Mouse (Mus musculus) midbrain, embryonic 16.5 days (tissue): Measurements from ENCODE around the gene Atxn7l2. TPM values are rescaled to one million over a fixed set of nuclear protein-coding genes. Genes with fewer than 3 reads are reported as not detected.
A peak's percentile ranks its signal among the peaks of the same experiment; 100 is the strongest.

Source experiments
- ATAC-seq: fragments of 200-750 bp; cut with Nextera tagmentation; 2 replicates; pipeline ENCODE4 v1.8.0; 2017; ENCODE audit warnings: moderate TSS enrichment
- H3K27ac ChIP-seq: fragments of 300-500 bp; sonication (generic); 2 replicates; pipeline ENCODE4 v1.5.1; 2014; ENCODE audit warnings: mild to moderate bottlenecking, low read length, mixed read lengths
- H3K27me3 ChIP-seq: fragments of 300-500 bp; sonication (generic); 2 replicates; pipeline ENCODE4 v1.6.1; 2014; ENCODE audit warnings: low read depth, low read length, mixed read lengths; ENCODE audit not compliant: control insufficient read depth, insufficient read depth
- H3K36me3 ChIP-seq: fragments of 300-500 bp; sonication (generic); 2 replicates; pipeline ENCODE4 v1.6.1; 2014; ENCODE audit warnings: mild to moderate bottlenecking, low read length, moderate library complexity, mixed read lengths; ENCODE audit not compliant: control insufficient read depth, insufficient read depth
- H3K4me1 ChIP-seq: fragments of 300-500 bp; sonication (generic); 2 replicates; pipeline ENCODE4 v1.6.1; 2014; ENCODE audit warnings: mild to moderate bottlenecking, low read length, mixed read lengths; ENCODE audit not compliant: control insufficient read depth, insufficient read depth
- H3K4me2 ChIP-seq: fragments of 300-500 bp; sonication (generic); 2 replicates; pipeline ENCODE4 v1.6.1; 2014; ENCODE audit warnings: mild to moderate bottlenecking, low read length, mixed read lengths
- H3K4me3 ChIP-seq: fragments of 300-500 bp; sonication (generic); 2 replicates; pipeline ENCODE4 v1.5.1; 2014; ENCODE audit warnings: low read depth, mild to moderate bottlenecking, low read length, moderate library complexity, mixed read lengths
- H3K9ac ChIP-seq: fragments of 300-500 bp; sonication (generic); 2 replicates; pipeline ENCODE4 v1.6.1; 2014; ENCODE audit warnings: low read depth, low read length, mixed read lengths
- H3K9me3 ChIP-seq: fragments of 300-500 bp; sonication (generic); replicated peaks from 2 replicates; pipeline ENCODE4 v1.6.1; 2014; ENCODE audit warnings: mild to moderate bottlenecking, low read length, mixed read lengths; ENCODE audit not compliant: control insufficient read depth, poor library complexity, severe bottlenecking
- WGBS: fragments of 180-500 bp; shearing (Covaris S2); extraction: QIAGEN DNeasy Blood & Tissue Kit; methylation state at CpG from one replicate; pipeline ENCODE4 v1.1.7; 2014; 5-methylcytosine and 5-hydroxymethylcytosine counted together
- polyA plus RNA-seq: library from polyadenylated mRNA; unstranded; fragments of >200 nt; fragmentation: Nextera tagmentation; extraction: Ambion mirVana; gene quantifications from 2 replicates; pipeline ENCODE4 v1.2.1, GENCODE M21; 2015

Gene Atxn7l2
- polyA plus RNA-seq, 1 experiment from 2014 or later, result 23.0 TPM

DNA sequence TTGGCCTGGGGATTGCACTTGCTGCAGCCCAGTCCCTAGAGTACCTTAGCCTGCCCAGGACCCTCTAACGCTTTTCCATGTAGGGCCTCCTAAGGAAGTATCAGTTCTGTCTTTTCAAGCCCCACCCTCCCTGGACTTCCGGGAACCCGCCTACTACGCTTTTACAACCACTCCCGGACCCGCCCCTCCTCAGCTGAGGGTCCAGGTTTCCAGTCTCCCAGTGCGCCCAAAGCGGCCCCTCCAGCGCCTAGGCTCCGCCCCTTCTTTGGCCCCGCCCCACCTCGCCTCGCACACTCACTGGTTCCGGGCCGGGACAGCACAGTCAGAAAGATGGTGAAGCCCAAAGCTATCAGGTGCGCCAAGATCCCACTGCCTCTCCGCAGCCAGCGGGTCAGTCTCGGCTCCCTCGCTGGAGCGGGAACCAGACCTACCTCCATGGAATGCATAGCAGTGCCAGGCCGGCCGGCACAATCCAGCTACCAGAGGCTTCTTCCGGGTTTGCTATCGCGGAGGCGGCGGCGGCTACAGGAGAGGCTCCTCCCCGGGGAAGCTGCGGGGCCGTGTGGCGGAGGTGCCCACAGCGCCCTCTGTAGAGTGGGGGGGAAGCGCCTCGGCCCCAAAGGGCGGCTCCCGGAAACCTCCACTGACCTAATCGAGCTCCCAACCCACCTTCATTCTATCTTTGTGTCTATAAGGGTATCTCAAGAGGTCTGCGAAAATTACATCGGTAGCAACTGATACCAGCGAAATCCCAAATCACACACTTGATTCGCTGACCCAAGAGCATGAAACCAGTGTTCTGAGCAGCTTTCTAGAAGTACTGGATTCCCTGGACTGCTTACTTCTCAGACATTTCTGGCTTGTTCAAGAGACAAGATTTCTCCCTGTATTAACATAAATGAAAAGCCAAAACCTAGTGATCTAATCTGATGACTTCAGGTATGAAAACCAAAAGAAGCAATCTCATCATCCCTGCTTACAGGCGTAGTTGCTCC, 10.1 kb downstream of the Atxn7l2 start, which contains the start of gene Cyb561d1:
Gene Cyb561d1 (minus strand): TSS at position 884 of the 995 bp plus-strand sequence.
- 3% methylated on average over 44 of the region's 44 CpGs for WGBS
- peak within 1 kb of the TSS; percentile 68 for H3K9ac ChIP-seq
- peaks cover 20% of the 10 kb centered on the region for H3K4me1 ChIP-seq
- peak within 1 kb of the TSS; percentile 68 for H3K4me2 ChIP-seq
- peak within 1 kb of the TSS; percentile 54 for H3K4me3 ChIP-seq
- ATAC-seq, result peak; percentile 79
- peaks cover 17% of the 10 kb centered on the region for H3K36me3 ChIP-seq
- H3K27ac ChIP-seq, result peak within 1 kb of the TSS; percentile 74
- no peaks in the 10 kb centered on the region for H3K27me3 ChIP-seq
- no peaks in the 10 kb centered on the region for H3K9me3 ChIP-seq

DNA sequence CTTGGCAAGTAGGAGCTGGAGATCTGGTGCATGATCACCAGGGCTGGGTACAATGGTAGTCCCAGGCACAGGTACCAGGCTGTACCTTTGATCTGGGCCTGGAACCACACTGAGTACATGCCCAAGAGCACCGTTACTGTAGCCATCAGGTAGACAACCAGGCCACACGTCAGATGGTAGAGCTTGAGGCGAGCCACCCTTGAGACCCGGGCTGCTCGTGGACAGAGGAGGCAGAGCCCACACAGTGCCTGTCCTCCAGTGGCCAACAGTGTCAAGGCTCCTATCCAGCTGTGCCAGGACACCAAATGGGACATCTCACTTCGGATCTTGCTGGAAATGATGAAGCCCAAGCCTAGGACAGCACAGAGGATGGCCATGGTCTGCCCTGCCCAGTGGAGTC, 11.5 kb downstream of the Atxn7l2 start:
- H3K4me1 ChIP-seq, result peaks cover 21% of the 10 kb centered on the region
- no peak overlapping the region for H3K9ac ChIP-seq
- WGBS, result 91% methylated on average over 6 of the region's 6 CpGs
- no peaks in the 10 kb centered on the region for H3K27me3 ChIP-seq
- no peak for ATAC-seq
- H3K27ac ChIP-seq, result no peak overlapping the region
- H3K4me2 ChIP-seq, result no peak overlapping the region
- H3K4me3 ChIP-seq, result no peak overlapping the region
- no peaks in the 10 kb centered on the region for H3K9me3 ChIP-seq
- peaks cover 7% of the 10 kb centered on the region for H3K36me3 ChIP-seq

GRCm38 (mm10) chr3:108197066-108197497, 13.7 kb downstream of the Atxn7l2 start:
- peaks cover 21% of the 10 kb centered on the region for H3K4me1 ChIP-seq

GRCm38 (mm10) chr3:108195941-108196590, 14.7 kb downstream of the Atxn7l2 start:
- H3K4me3 ChIP-seq, result no peak overlapping the region
- H3K4me2 ChIP-seq, result no peak overlapping the region
- 68% methylated on average over 7 of the region's 7 CpGs for WGBS
- H3K27ac ChIP-seq, result 0 out of 2 replicates have a peak overlapping the region, but pooled peaks have one; percentile 19
- H3K9ac ChIP-seq, result peak overlapping the region; percentile 2; the same call in 1 of the 2 replicates
- H3K36me3 ChIP-seq, result peaks cover 3% of the 10 kb centered on the region
- peaks cover 17% of the 10 kb centered on the region for H3K4me1 ChIP-seq
- H3K27me3 ChIP-seq, result no peaks in the 10 kb centered on the region
- ATAC-seq, result no peak
- H3K9me3 ChIP-seq, result no peaks in the 10 kb centered on the region

More at GRCm38 (mm10) chr3:108197066-108197497, 13.7 kb downstream of the Atxn7l2 start:
- 0 out of 2 replicates have a peak, but pooled peaks have one; percentile 2 for ATAC-seq
- Histone ChIP-seq H3K27me3 (no peaks in the 10 kb centered on the region), H3K27ac (peak overlapping the region; percentile 67), H3K4me2 (peak overlapping the region; percentile 33), H3K4me3 (no peak overlapping the region), H3K9ac (peak overlapping the region; percentile 55), H3K36me3 (peaks cover 3% of the 10 kb centered on the region), H3K9me3 (no peaks in the 10 kb centered on the region)
- WGBS, result 17% methylated on average over 14 of the region's 14 CpGs

GRCm38 (mm10) chr3:108195287-108195686, 15.4 kb downstream of the Atxn7l2 start:
- H3K4me1 ChIP-seq, result peaks cover 17% of the 10 kb centered on the region
- H3K4me3 ChIP-seq, result no peak overlapping the region
- WGBS, result 89% methylated on average over 4 of the region's 4 CpGs
- H3K9ac ChIP-seq, result no peak overlapping the region
- no peak overlapping the region for H3K4me2 ChIP-seq
- H3K27ac ChIP-seq, result no peak overlapping the region
- no peaks in the 10 kb centered on the region for H3K27me3 ChIP-seq
- H3K9me3 ChIP-seq, result no peaks in the 10 kb centered on the region
- no peak for ATAC-seq
- H3K36me3 ChIP-seq, result peaks cover 3% of the 10 kb centered on the region

GRCm38 (mm10) chr3:108193686-108194085, 17.0 kb downstream of the Atxn7l2 start:
- no peak overlapping the region for H3K27ac ChIP-seq
- ATAC-seq, result no peak
- peaks cover 3% of the 10 kb centered on the region for H3K36me3 ChIP-seq
- WGBS, result 76% methylated on average over 4 of the region's 4 CpGs
- H3K4me3 ChIP-seq, result no peak overlapping the region
- H3K4me1 ChIP-seq, result peaks cover 22% of the 10 kb centered on the region
- no peaks in the 10 kb centered on the region for H3K9me3 ChIP-seq
- no peaks in the 10 kb centered on the region for H3K27me3 ChIP-seq
- no peak overlapping the region for H3K4me2 ChIP-seq
- H3K9ac ChIP-seq, result no peak overlapping the region

DNA sequence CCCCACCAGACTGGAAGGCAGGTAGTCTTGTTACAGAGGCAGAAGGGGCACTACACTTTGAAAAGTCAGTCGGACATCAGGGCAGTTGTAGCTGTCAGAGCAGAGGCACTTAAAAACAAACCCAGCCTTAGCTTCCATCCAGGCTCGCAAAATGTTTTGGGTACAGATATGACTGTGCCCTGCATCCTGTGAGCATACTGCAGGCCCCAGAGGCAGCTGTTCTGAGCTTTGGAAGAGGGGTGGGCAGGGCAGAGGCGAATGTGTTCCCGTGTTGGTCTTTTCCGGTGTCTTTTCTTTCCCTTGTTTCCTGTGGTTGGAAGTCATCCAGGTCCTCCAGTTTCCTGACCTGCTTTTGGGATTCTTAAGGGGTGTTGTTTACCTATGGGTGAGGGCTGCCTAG, 20.8 kb downstream of the Atxn7l2 start:
- Histone ChIP-seq H3K9ac (no peak overlapping the region), H3K36me3 (peaks cover 4% of the 10 kb centered on the region)
- 77% methylated on average over 5 of the region's 5 CpGs for WGBS

GRCm38 (mm10) chr3:108188716-108189490, 21.8 kb downstream of the Atxn7l2 start:
- no peak overlapping the region for H3K27ac ChIP-seq
- H3K4me3 ChIP-seq, result no peak overlapping the region
- 74% methylated on average over 9 of the region's 9 CpGs for WGBS
- peaks cover 4% of the 10 kb centered on the region for H3K36me3 ChIP-seq
- H3K9ac ChIP-seq, result no peak overlapping the region
- H3K4me2 ChIP-seq, result no peak overlapping the region
- H3K27me3 ChIP-seq, result no peaks in the 10 kb centered on the region; the same call in 1 of the 2 replicates
- peaks cover 24% of the 10 kb centered on the region for H3K4me1 ChIP-seq
- H3K9me3 ChIP-seq, result no peaks in the 10 kb centered on the region
- no peak for ATAC-seq

More for the DNA sequence above, 20.8 kb downstream of the Atxn7l2 start:
- ATAC-seq, result no peak
- no peak overlapping the region for H3K27ac ChIP-seq
- no peak overlapping the region for H3K4me3 ChIP-seq
- H3K4me1 ChIP-seq, result peaks cover 24% of the 10 kb centered on the region
- H3K9me3 ChIP-seq, result no peaks in the 10 kb centered on the region
- H3K27me3 ChIP-seq, result no peaks in the 10 kb centered on the region
- no peak overlapping the region for H3K4me2 ChIP-seq
